Mouse (Mus musculus): ENCODE results near the gene Tex10.

Tex10 gene

GRCm38 (mm10) chr4:48472792-48473650 is at the start of gene Tex10:
Gene Tex10, minus strand, starts transcription at chr4:48473459.
- ATAC-seq (ENCODE audit: insufficient number of reproducible peaks, low FRiP score, low TSS enrichment), result peak; percentile 80

GRCm38 (mm10) chr4:48510861-48511260 is 37.6 kb upstream of the Tex10 start:
- no peak for ATAC-seq (ENCODE audit: insufficient number of reproducible peaks, low FRiP score, low TSS enrichment)

- no peak for ATAC-seq (ENCODE audit: insufficient number of reproducible peaks, low FRiP score, low TSS enrichment)
These were observed 19.3 kb upstream of the Tex10 start for GRCm38 (mm10) chr4:48492510-48492909.

- ATAC-seq (ENCODE audit: insufficient number of reproducible peaks, low FRiP score, low TSS enrichment), result no peak
These were observed 18.1 kb upstream of the Tex10 start for GRCm38 (mm10) chr4:48491290-48491743.

- ATAC-seq (ENCODE audit: insufficient number of reproducible peaks, low FRiP score, low TSS enrichment), result no peak
These were observed 15.7 kb upstream of the Tex10 start for GRCm38 (mm10) chr4:48488916-48489315.

GRCm38 (mm10) chr4:48481287-48481686 is 8.0 kb upstream of the Tex10 start:
- no peak for ATAC-seq (ENCODE audit: insufficient number of reproducible peaks, low FRiP score, low TSS enrichment)

GRCm38 (mm10) chr4:48473651-48474011 is 372 bp upstream of the Tex10 start:
- ATAC-seq (ENCODE audit: insufficient number of reproducible peaks, low FRiP score, low TSS enrichment), result no peak

- ATAC-seq (ENCODE audit: insufficient number of reproducible peaks, low FRiP score, low TSS enrichment), result 0 out of 2 replicates have a peak, but pooled peaks have one; percentile 16
These were observed 1.0 kb downstream of the Tex10 start for GRCm38 (mm10) chr4:48472052-48472791.

- no peak for ATAC-seq (ENCODE audit: insufficient number of reproducible peaks, low FRiP score, low TSS enrichment)
These were observed 2.3 kb downstream of the Tex10 start for GRCm38 (mm10) chr4:48470977-48471376.

GRCm38 (mm10) chr4:48461060-48461459 is 12.2 kb downstream of the Tex10 start:
- no peak for ATAC-seq (ENCODE audit: insufficient number of reproducible peaks, low FRiP score, low TSS enrichment)

- ATAC-seq (ENCODE audit: insufficient number of reproducible peaks, low FRiP score, low TSS enrichment), result no peak
These were observed 14.8 kb downstream of the Tex10 start for GRCm38 (mm10) chr4:48458436-48458835.

- no peak for ATAC-seq (ENCODE audit: insufficient number of reproducible peaks, low FRiP score, low TSS enrichment)
These were observed 19.0 kb downstream of the Tex10 start for GRCm38 (mm10) chr4:48454106-48454773.

GRCm38 (mm10) chr4:48428054-48428453 is 45.2 kb downstream of the Tex10 start:
- no peak for ATAC-seq (ENCODE audit: insufficient number of reproducible peaks, low FRiP score, low TSS enrichment)

- ATAC-seq (ENCODE audit: insufficient number of reproducible peaks, low FRiP score, low TSS enrichment), result no peak
These were observed 45.8 kb downstream of the Tex10 start for GRCm38 (mm10) chr4:48427413-48427812.

GRCm38 (mm10) chr4:48423738-48424137 is 49.5 kb downstream of the Tex10 start:
- ATAC-seq (ENCODE audit: insufficient number of reproducible peaks, low FRiP score, low TSS enrichment), result no peak

- ATAC-seq (ENCODE audit: insufficient number of reproducible peaks, low FRiP score, low TSS enrichment), result no peak
These were observed 50.6 kb downstream of the Tex10 start for GRCm38 (mm10) chr4:48422633-48423032.

GRCm38 (mm10) chr4:48418831-48419468 is 54.3 kb downstream of the Tex10 start:
- ATAC-seq (ENCODE audit: insufficient number of reproducible peaks, low FRiP score, low TSS enrichment), result no peak

- ATAC-seq (ENCODE audit: insufficient number of reproducible peaks, low FRiP score, low TSS enrichment), result 0 out of 2 replicates have a peak, but pooled peaks have one; percentile 32
These were observed 57.4 kb downstream of the Tex10 start for GRCm38 (mm10) chr4:48415838-48416335.

GRCm38 (mm10) chr4:48413473-48413872 is 59.8 kb downstream of the Tex10 start:
- ATAC-seq (ENCODE audit: insufficient number of reproducible peaks, low FRiP score, low TSS enrichment), result no peak
